Mouse (Mus musculus): ENCODE results near the gene Supt3. TPM values are rescaled to one million over a fixed set of nuclear protein-coding genes. Genes with fewer than 3 reads are reported as not detected.

The Supt3 gene
- polyA plus RNA-seq, 1 experiment: 15.9 TPM

DNA sequence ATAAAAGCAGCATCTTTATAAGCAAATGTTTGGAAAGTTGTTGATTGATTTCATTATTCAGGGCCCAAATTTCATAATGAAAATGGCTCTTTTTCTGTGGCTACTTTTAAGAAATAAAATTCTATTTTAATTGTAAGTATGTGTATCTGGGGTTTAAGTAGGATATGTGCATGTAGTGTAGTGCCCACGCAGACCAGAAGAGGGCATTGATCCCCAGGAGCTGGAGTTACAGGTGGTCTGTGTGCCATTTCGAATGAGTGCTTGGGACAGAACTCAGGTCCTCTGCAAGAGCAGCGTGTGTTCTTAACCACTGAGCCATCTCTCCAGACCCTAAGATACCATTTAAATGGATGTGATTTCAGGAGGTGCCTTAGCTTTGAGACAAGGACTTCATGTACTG is 296.8 kb downstream of the Supt3 start:
- Histone ChIP-seq H3K4me1 (ENCODE audit: control insufficient read depth, insufficient read depth, low read length) (no peaks in the 10 kb centered on the region), H3K27me3 (ENCODE audit: control insufficient read depth, insufficient read depth, low read length, poor library complexity, severe bottlenecking) (no peaks in the 10 kb centered on the region), H3K9ac (ENCODE audit: low read depth, poor library complexity, severe bottlenecking) (no peak overlapping the region), H3K36me3 (ENCODE audit: control insufficient read depth, insufficient read depth, low read length, poor library complexity, severe bottlenecking) (no peaks in the 10 kb centered on the region), H3K9me3 (replicated peaks; ENCODE audit: control insufficient read depth, insufficient read depth, low read length, poor library complexity, severe bottlenecking) (no peaks in the 10 kb centered on the region), H3K27ac (ENCODE audit: insufficient read depth, low read length) (no peak overlapping the region), H3K4me3 (ENCODE audit: low read depth, low read length) (no peak overlapping the region)
- TF ChIP-seq CTCF (IDR thresholded peaks at IDR 0.05; ENCODE audit: low read depth, low read length) (peak; percentile 53), POLR2A (IDR thresholded peaks at IDR 0.05; ENCODE audit: insufficient read depth, low read length) (no peak)

DNA sequence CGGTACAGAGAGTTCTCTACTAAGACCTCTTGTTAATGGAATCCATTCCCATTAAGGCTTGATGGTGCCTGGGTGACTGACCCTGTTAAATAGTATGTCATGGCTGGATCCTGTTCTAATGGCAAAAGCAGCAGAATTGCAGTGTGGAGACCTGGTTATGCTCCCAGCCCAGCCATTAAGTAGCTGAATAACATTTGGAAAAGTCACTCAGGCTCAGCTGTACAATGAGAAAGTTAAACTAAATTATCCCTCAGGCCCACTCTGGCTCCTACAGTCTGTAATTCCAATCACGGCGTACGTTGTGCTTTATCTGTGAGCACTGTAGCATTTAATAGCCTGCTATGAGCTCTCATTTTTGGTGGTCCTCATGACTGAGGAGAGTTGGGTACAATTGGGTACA is 300.0 kb downstream of the Supt3 start:
- Histone ChIP-seq H3K36me3 (ENCODE audit: control insufficient read depth, insufficient read depth, low read length, poor library complexity, severe bottlenecking) (no peaks in the 10 kb centered on the region), H3K9ac (ENCODE audit: low read depth, poor library complexity, severe bottlenecking) (no peak overlapping the region), H3K4me1 (ENCODE audit: control insufficient read depth, insufficient read depth, low read length) (no peaks in the 10 kb centered on the region), H3K9me3 (replicated peaks; ENCODE audit: control insufficient read depth, insufficient read depth, low read length, poor library complexity, severe bottlenecking) (no peaks in the 10 kb centered on the region), H3K27me3 (ENCODE audit: control insufficient read depth, insufficient read depth, low read length, poor library complexity, severe bottlenecking) (no peaks in the 10 kb centered on the region), H3K27ac (ENCODE audit: insufficient read depth, low read length) (no peak overlapping the region), H3K4me3 (ENCODE audit: low read depth, low read length) (no peak overlapping the region)
- TF ChIP-seq EP300 (IDR thresholded peaks at IDR 0.05; ENCODE audit: insufficient read depth, low read depth, low read length): no peak

DNA sequence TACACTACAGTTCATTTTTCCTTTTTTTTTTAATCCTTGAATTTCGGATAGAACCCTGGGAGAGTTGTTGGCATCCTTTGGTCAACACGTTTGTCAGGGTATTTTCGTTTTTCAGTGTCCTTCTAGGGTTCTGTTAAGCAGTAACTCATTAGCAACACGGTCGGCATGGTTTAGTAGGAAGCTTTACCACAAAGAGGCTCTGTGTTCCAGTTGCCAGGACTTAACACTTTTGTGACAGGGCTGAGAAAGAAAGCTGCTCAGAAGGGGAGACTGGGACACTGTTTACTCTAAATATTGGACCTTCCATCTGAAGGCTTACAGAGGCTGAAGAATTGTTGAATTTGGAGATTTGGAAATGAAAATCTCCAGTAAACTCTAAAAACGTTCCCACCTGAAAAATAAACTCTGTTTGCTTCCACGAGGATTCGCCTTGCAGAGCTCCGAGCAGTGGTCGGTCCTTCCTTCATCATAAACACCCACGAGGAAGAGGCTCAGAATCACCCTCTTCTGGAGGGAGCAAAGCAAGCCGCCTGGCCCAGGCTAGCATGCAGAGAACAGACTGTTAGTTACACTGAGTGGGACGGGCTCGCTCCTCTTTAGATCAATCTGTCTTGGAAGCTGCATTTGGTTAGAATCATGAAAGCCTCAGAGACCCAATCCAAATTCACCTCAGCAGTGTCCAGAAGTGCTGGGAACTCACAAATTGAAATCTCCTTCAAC is 301.1 kb downstream of the Supt3 start:
- H3K27me3 ChIP-seq (ENCODE audit: control insufficient read depth, insufficient read depth, low read length, poor library complexity, severe bottlenecking): no peaks in the 10 kb centered on the region
- H3K9me3 ChIP-seq (replicated peaks; ENCODE audit: control insufficient read depth, insufficient read depth, low read length, poor library complexity, severe bottlenecking): no peaks in the 10 kb centered on the region
- TF ChIP-seq POLR2A (IDR thresholded peaks at IDR 0.05; ENCODE audit: insufficient read depth, low read length): no peak
- no peak for TF ChIP-seq EP300 (IDR thresholded peaks at IDR 0.05; ENCODE audit: insufficient read depth, low read depth, low read length)
- TF ChIP-seq CTCF (IDR thresholded peaks at IDR 0.05; ENCODE audit: low read depth, low read length): no peak
- H3K4me1 ChIP-seq (ENCODE audit: control insufficient read depth, insufficient read depth, low read length): no peaks in the 10 kb centered on the region
- H3K4me3 ChIP-seq (ENCODE audit: low read depth, low read length): no peak overlapping the region
- H3K9ac ChIP-seq (ENCODE audit: low read depth, poor library complexity, severe bottlenecking): no peak overlapping the region
- H3K36me3 ChIP-seq (ENCODE audit: control insufficient read depth, insufficient read depth, low read length, poor library complexity, severe bottlenecking): no peaks in the 10 kb centered on the region
- H3K27ac ChIP-seq (ENCODE audit: insufficient read depth, low read length): no peak overlapping the region

DNA sequence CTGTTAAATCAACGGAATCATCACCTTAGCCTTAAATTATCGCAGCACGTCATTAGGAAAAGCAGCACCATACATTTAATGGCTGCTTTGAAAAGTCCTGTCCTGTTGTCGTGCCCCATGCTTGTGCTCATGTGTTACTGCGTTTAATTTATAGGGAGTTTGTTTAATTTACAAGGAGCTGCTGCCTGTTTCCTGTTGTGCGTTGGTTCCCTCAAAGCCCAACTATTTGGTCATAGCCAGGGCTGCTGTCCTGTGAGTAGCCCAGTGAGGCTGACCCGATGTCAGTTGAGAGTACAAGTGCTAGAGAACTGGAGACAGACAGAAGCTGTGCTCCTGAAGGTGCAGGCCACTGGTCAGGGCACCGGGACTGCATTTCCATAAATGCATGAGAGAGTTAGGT is 304.6 kb downstream of the Supt3 start:
- H3K9ac ChIP-seq (ENCODE audit: low read depth, poor library complexity, severe bottlenecking): no peak overlapping the region
- no peaks in the 10 kb centered on the region for H3K36me3 ChIP-seq (ENCODE audit: control insufficient read depth, insufficient read depth, low read length, poor library complexity, severe bottlenecking)
- H3K27me3 ChIP-seq (ENCODE audit: control insufficient read depth, insufficient read depth, low read length, poor library complexity, severe bottlenecking): no peaks in the 10 kb centered on the region
- H3K4me1 ChIP-seq (ENCODE audit: control insufficient read depth, insufficient read depth, low read length): no peaks in the 10 kb centered on the region
- no peak overlapping the region for H3K27ac ChIP-seq (ENCODE audit: insufficient read depth, low read length)
- TF ChIP-seq POLR2A (IDR thresholded peaks at IDR 0.05; ENCODE audit: insufficient read depth, low read length) (no peak), EP300 (IDR thresholded peaks at IDR 0.05; ENCODE audit: insufficient read depth, low read depth, low read length) (no peak), CTCF (IDR thresholded peaks at IDR 0.05; ENCODE audit: low read depth, low read length) (no peak)
- no peaks in the 10 kb centered on the region for H3K9me3 ChIP-seq (replicated peaks; ENCODE audit: control insufficient read depth, insufficient read depth, low read length, poor library complexity, severe bottlenecking)
- H3K4me3 ChIP-seq (ENCODE audit: low read depth, low read length): no peak overlapping the region

DNA sequence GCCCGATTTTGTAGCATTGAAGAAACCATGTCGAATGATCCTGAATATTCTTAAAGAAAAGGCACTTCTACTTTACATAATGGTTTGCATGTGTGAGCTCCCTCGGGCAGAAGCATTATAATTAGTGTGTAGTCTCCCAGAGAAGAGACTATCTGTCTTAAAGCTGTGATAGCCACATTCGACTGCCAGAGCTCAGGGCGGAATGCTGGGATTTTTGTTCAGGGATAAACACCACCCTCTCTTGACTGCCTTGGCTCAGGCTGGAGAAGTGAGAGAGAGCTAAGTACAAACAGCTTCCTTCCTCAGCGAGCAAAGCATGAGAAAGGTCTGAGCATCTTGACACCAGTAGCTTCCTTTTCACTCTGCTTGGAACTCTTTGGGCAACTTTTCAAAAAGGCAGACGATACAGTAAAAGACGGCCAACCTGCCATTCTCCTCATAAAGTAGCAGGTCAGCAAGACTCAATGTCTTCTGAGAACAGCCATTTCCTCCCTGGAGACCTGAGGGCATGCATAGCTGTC is 305.1 kb downstream of the Supt3 start:
- no peaks in the 10 kb centered on the region for H3K27me3 ChIP-seq (ENCODE audit: control insufficient read depth, insufficient read depth, low read length, poor library complexity, severe bottlenecking)
- H3K4me1 ChIP-seq (ENCODE audit: control insufficient read depth, insufficient read depth, low read length): no peaks in the 10 kb centered on the region
- H3K9me3 ChIP-seq (replicated peaks; ENCODE audit: control insufficient read depth, insufficient read depth, low read length, poor library complexity, severe bottlenecking): no peaks in the 10 kb centered on the region
- no peak overlapping the region for H3K27ac ChIP-seq (ENCODE audit: insufficient read depth, low read length)
- TF ChIP-seq POLR2A (IDR thresholded peaks at IDR 0.05; ENCODE audit: insufficient read depth, low read length): no peak
- no peak for TF ChIP-seq EP300 (IDR thresholded peaks at IDR 0.05; ENCODE audit: insufficient read depth, low read depth, low read length)
- no peak for TF ChIP-seq CTCF (IDR thresholded peaks at IDR 0.05; ENCODE audit: low read depth, low read length)
- no peak overlapping the region for H3K4me3 ChIP-seq (ENCODE audit: low read depth, low read length)
- H3K36me3 ChIP-seq (ENCODE audit: control insufficient read depth, insufficient read depth, low read length, poor library complexity, severe bottlenecking): no peaks in the 10 kb centered on the region
- H3K9ac ChIP-seq (ENCODE audit: low read depth, poor library complexity, severe bottlenecking): no peak overlapping the region

DNA sequence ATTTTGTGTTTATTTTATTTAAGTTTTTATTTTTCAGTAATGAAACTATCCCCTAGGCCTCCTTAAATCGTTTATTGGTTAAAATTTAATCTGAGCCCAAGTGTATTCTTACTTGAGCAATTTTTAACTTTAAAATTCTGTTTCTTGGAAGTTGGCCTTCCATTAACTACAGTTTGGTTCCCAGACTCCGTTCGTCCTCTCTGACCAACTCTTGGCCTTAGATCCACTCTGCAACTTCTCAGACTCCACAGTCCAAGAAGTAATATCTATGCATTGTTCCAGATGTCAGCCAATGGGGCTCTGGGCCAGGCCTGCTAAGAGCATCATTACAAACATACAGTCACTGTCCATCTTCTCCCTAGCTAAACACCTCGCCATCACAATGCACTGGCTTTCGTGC is 309.4 kb downstream of the Supt3 start:
- H3K4me3 ChIP-seq (ENCODE audit: low read depth, low read length): no peak overlapping the region
- no peak for TF ChIP-seq CTCF (IDR thresholded peaks at IDR 0.05; ENCODE audit: low read depth, low read length)
- TF ChIP-seq POLR2A (IDR thresholded peaks at IDR 0.05; ENCODE audit: insufficient read depth, low read length): no peak
- no peak for TF ChIP-seq EP300 (IDR thresholded peaks at IDR 0.05; ENCODE audit: insufficient read depth, low read depth, low read length)

More for the DNA sequence above, 309.4 kb downstream of the Supt3 start:
- H3K27ac ChIP-seq (ENCODE audit: insufficient read depth, low read length): no peak overlapping the region
- H3K4me1 ChIP-seq (ENCODE audit: control insufficient read depth, insufficient read depth, low read length): no peaks in the 10 kb centered on the region
- H3K27me3 ChIP-seq (ENCODE audit: control insufficient read depth, insufficient read depth, low read length, poor library complexity, severe bottlenecking): no peaks in the 10 kb centered on the region
- no peaks in the 10 kb centered on the region for H3K36me3 ChIP-seq (ENCODE audit: control insufficient read depth, insufficient read depth, low read length, poor library complexity, severe bottlenecking)
- no peaks in the 10 kb centered on the region for H3K9me3 ChIP-seq (replicated peaks; ENCODE audit: control insufficient read depth, insufficient read depth, low read length, poor library complexity, severe bottlenecking)
- H3K9ac ChIP-seq (ENCODE audit: low read depth, poor library complexity, severe bottlenecking): no peak overlapping the region

All from ES-Bruce4 (cell line).